Mouse (Mus musculus) 416B (cell line): ENCODE data around the gene Gps1.
"Not testable (repeated sequence)": the region's sequence is repeated elsewhere in the genome, so short reads cannot be mapped to it uniquely, and the experiment has no call there.

ENCODE experiments used
- DNase-seq: peaks from one replicate; pipeline ENCODE4 v3.0.0; 2011; ENCODE audit warnings: low read depth

The Gps1 gene

GRCm38 (mm10) chr11:120785145-120785544 lies 1.1 kb downstream of the Gps1 start:
- DNase-seq, result no peak

- DNase-seq, result not testable (repeated sequence)
These were observed 4.4 kb downstream of the Gps1 start for GRCm38 (mm10) chr11:120788460-120788859.

DNA sequence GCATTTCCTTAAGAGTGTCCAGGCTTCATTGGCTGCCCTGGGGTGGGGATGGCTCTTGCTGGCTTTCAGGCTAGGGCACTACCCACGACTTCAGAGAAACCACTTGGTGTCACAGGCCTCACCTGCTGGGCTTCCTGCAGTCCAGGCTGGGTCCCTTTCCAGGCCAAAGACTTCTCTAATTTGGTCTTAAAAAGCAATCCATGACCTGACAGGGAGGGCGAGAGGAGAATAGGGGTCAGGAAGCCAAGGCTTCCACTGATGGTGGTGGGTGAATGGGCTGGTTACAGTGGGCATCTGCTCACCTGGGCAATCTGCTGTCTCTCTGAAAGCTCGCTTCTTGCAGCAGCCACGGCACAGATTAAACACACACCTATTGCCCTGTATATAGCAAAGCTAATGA lies 5.3 kb downstream of the Gps1 start:
- DNase-seq, result no peak

DNA sequence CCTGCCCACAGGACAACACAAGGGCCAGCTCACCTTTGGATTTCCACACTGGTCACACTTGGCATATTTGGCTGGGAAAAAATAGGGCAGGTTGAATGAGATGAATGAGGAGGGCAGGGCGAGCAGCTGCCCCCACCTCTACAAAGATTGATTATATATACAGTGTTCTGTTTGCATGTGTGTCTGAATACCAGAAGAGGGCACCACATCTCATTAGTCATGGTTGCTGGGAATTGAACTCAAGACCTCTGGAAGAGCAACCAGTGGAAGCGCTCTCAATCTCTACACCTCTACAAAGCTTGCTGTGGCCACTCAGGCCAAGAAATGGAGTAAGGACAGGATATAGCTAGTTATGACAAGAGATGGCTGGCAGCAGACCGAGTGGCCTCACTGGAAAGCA lies 5.7 kb downstream of the Gps1 start:
- peak; percentile 29 for DNase-seq

- DNase-seq, result no peak
These were observed 8.6 kb downstream of the Gps1 start for GRCm38 (mm10) chr11:120792652-120793051.

DNA sequence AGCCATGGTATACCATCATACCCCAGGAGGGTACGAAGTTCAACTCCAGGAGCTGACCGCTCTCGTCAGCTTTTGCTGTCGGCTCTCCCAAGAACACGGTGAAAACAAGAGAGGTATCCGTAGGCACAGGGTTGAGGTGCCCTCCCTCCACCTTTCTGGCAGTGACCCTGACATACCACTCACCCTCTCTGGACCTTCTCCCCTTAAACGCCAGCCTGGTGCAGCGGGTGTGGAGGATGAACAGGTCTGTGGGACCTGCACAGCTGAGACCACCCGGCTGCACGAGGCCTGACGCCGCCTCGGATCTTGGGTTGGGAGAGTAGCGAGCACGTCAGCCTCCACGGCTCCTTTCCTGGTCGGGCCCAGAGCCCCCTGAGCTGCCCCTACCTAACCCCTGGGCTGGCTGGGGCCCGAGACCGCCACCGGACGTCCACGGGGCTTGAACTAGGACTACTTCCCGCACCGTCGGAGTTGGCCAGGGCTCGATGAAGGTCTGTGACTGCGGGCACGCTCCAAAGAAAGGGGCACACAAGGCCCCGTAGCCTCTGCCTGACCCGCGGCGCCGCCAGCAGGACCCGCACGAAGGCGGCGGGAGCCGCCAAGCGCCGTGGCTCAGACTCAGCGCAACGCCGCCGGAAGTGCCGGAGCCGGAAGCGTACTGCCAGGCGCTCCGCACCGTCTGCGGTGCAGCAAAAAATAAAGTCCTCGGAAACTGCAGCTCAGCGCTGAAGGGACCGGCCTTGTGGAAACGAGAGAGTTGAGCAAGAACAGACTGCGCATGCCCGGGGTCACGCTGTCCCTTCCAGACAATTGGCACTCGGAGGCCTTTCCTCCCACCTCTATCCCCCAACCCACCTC lies 11.9 kb downstream of the Gps1 start, which contains the start of gene Dus1l:
TSS of gene Dus1l (minus strand) at position 648 of the 858 bp plus-strand sequence.
- DNase-seq, result peak; percentile 97

GRCm38 (mm10) chr11:120796614-120796946 lies 12.5 kb downstream of the Gps1 start:
- DNase-seq, result no peak

- DNase-seq, result peak; percentile 83
These were observed 14.2 kb downstream of the Gps1 start for GRCm38 (mm10) chr11:120798244-120798643.

DNA sequence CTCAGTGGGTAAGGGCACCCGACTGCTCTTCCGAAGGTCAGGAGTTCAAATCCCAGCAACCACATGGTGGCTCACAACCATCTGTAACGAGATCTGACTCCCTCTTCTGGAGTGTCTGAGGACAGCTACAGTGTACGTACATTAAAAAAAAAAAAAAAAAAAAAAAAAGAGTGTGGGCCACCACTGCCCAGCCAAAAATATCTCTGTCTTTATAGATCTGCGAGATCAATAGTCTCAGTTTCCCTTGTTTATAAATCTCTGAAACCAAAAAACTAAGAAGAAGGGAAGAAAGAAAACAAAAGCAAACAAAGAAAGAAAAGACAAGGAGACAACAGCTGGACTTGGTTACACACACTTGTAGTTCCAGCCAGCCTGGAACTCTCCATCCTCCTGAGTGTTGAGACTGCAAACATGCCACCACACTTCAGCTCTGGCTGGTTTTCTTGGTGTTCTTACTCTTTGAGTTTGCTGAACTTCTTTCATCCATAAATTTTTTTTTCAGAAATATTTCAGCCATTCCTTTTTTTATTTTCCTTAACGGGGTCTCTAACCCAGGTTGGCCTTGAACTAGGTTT lies 15.3 kb downstream of the Gps1 start:
- no peak for DNase-seq

GRCm38 (mm10) chr11:120800061-120800904 lies 16.2 kb downstream of the Gps1 start:
- DNase-seq, result peak; percentile 90

- no peak for DNase-seq
These were observed 20.2 kb downstream of the Gps1 start for GRCm38 (mm10) chr11:120804274-120804673.

DNA sequence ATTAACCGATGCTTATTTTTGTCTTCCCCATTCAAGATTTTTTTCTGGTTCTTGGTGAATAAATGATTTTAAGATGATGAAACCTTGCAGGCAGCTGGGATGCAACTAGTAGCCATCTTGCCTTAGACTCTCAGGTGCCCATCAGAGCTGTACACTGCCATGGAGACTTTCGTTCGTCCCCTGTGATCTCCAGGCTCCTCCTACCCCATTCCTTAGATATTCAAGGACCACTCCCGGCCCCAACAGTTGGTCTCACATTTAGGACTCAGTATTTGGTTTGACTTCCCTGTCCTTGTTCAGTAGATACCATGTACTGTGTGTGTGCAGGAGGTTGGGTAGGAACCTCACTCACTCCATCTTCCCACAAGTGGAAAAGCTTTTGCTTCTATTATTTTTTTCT lies 20.7 kb downstream of the Gps1 start:
- DNase-seq, result peak; percentile 26

GRCm38 (mm10) chr11:120805375-120806298 lies 21.6 kb downstream of the Gps1 start:
- DNase-seq, result no peak

DNA sequence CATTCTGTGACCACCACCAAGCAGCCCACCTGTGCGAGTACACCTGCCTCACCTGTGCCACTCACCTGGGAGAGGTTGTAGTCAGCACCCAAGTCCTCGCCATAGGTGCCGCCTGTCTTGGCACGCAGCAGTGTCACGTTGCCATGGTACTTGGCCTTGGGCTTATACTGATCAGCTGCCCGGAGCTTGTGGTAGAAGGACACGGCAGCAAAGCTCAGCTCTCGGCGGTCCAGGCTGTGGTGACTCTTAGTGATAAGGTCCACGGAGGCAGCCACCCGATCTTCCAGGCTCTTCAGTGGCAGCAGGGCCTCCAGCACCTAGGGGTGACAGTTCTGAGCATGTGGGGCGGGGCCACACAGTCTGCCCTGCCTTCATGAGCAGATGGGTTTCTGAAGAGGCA lies 23.9 kb downstream of the Gps1 start:
- no peak for DNase-seq

DNA sequence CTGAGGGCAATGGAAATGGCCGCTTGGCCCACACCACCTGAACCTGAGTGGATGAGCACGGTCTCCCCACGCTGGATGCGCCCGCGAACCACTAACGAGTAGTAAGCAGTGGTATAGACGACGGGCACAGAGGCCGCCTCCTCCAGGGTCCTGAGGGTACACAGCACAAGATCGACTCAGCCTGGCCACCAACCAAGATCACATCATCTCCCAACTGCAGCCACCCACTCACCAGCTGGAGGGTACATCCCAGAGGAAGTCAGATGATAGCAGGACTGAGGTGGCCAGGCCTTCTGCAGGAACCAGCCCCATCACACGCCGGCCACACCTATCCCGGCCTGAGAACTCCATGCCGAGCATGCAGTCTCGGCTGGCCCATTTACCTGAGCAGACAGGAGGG lies 28.0 kb downstream of the Gps1 start:
- no peak for DNase-seq

GRCm38 (mm10) chr11:120817358-120817757 lies 33.3 kb downstream of the Gps1 start:
- DNase-seq, result no peak

DNA sequence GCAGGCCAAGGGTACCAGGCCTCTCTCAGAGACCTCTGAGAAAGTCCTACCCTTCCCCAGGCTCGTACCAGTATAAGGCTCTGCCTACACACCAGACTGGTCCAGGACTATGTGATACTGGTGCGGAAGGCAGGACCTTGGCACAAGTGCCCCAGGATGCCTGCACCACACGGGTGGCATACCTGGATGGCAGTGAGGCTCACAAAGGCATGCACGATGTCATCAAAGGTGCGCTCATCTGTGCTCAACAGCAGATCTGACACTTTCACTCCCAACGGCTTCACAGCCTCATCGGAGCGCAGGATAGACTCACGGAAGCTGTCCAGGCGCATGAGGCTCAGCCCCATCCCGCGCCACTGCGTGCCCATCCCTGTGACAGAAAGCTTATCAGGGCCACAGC lies 34.2 kb downstream of the Gps1 start:
- no peak for DNase-seq

GRCm38 (mm10) chr11:120819556-120819955 lies 35.5 kb downstream of the Gps1 start:
- no peak for DNase-seq

DNA sequence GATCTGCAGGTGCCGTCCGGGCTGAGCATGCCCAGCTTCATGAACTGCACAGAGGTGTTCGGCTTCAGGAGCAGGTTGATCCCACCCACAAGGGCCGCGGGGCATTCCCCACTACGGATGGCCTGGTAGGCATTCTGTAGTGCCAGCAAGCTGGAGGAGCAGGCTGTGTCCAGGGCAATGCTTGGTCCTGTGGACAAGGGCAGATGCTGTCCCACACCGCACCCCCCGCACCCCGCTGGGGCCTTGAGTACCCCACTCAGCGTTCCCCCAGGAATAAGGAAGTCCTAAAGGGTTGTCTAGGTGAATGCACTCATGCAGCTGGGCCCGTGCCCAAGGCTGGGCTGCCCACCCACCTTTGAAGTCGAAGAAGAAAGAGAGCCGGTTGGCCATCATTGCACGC lies 36.5 kb downstream of the Gps1 start:
- DNase-seq, result no peak

GRCm38 (mm10) chr11:120821076-120821922 lies 37.2 kb downstream of the Gps1 start:
- no peak for DNase-seq

GRCm38 (mm10) chr11:120822321-120822720 lies 38.2 kb downstream of the Gps1 start:
- no peak for DNase-seq
